ENCODE assay signal across 11 mouse cellular contexts in genomic region chr10:90771471-90772226, GRCm38 (mm10).
A peak's percentile ranks its signal among the peaks of the same experiment; 100 is the strongest.
DNase-seq lines count a peak whose midpoint lies in the region; ATAC-seq and TF ChIP-seq lines count a peak whose summit lies in the region.
"Had no signal": no experiment of that assay in that cellular context is flagged by ENCODE, and none has a peak within 500 bp of the region (broad histone marks: within the 10 kb centered on the region; RNA-seq: fewer than 3 reads in every experiment).

No protein-coding gene starts in this region.

- no peaks in the 10 kb centered on the region for H3K36me3 ChIP-seq in kidney, postnatal 0 days (ENCODE audit: insufficient read depth, low read length)
- H3K36me3 ChIP-seq in hindbrain, embryonic 13.5 days, result no peaks in the 10 kb centered on the region
- no peaks in the 10 kb centered on the region for H3K36me3 ChIP-seq in neural tube, embryonic 13.5 days
- H3K36me3 ChIP-seq: heart, embryonic 15.5 days had no signal

- H3K4me3 ChIP-seq in kidney, postnatal 0 days (replicated peaks; ENCODE audit: low read depth, low read length), result no peak overlapping the region
- H3K4me3 ChIP-seq in hindbrain, embryonic 13.5 days, result no peak overlapping the region
- no peak overlapping the region for H3K4me3 ChIP-seq in neural tube, embryonic 13.5 days
- H3K4me3 ChIP-seq in lung, adult 2 months (replicated peaks; ENCODE audit: extremely low read depth, low read depth, low read length), result no peak overlapping the region
- H3K4me3 ChIP-seq: heart, embryonic 15.5 days had no signal

- no peak for TF ChIP-seq CTCF in kidney, postnatal 0 days (IDR thresholded peaks at IDR 0.05; ENCODE audit: low read depth)
- no peak for TF ChIP-seq CTCF in lung, adult 2 months (IDR thresholded peaks at IDR 0.05; ENCODE audit: insufficient read depth, low read length)

- H3K27me3 ChIP-seq in kidney, postnatal 0 days (ENCODE audit: insufficient read depth, low read length), result no peaks in the 10 kb centered on the region
- H3K27me3 ChIP-seq in hindbrain, embryonic 13.5 days, result no peaks in the 10 kb centered on the region
- no peaks in the 10 kb centered on the region for H3K27me3 ChIP-seq in neural tube, embryonic 13.5 days
- H3K27me3 ChIP-seq: heart, embryonic 15.5 days had no signal

- H3K4me2 ChIP-seq in kidney, postnatal 0 days (ENCODE audit: low read length), result no peak overlapping the region
- H3K4me2 ChIP-seq in hindbrain, embryonic 13.5 days, result peak overlapping the region; percentile 32
- H3K4me2 ChIP-seq in neural tube, embryonic 13.5 days, result peak overlapping the region; percentile 40
- H3K4me2 ChIP-seq: heart, embryonic 15.5 days had no signal

- TF ChIP-seq POLR2A in lung, adult 2 months (IDR thresholded peaks at IDR 0.05; ENCODE audit: borderline replicate concordance, extremely low read depth, low read depth, low read length), result no peak

- 8% methylated on average over 15 of the region's 15 CpGs for WGBS in kidney, postnatal 0 days
- 4% methylated on average over 15 of the region's 15 CpGs for WGBS in hindbrain, embryonic 13.5 days
- 3% methylated on average over 15 of the region's 15 CpGs for WGBS in neural tube, embryonic 13.5 days
- WGBS in lung, adult 2 months, result 10% methylated on average over 15 of the region's 15 CpGs

- H3K9ac ChIP-seq in kidney, postnatal 0 days (ENCODE audit: low read depth, low read length), result no peak overlapping the region
- peak overlapping the region; percentile 21; the same call in 1 of the 2 replicates for H3K9ac ChIP-seq in hindbrain, embryonic 13.5 days
- H3K9ac ChIP-seq in neural tube, embryonic 13.5 days, result peak overlapping the region; percentile 31; the same call in 1 of the 2 replicates
- H3K9ac ChIP-seq: heart, embryonic 15.5 days had no signal

- H3K27ac ChIP-seq in kidney, postnatal 0 days, result no peak overlapping the region
- peak overlapping the region; percentile 66 for H3K27ac ChIP-seq in hindbrain, embryonic 13.5 days
- peak overlapping the region; percentile 29 for H3K27ac ChIP-seq in neural tube, embryonic 13.5 days (replicated peaks)
- H3K27ac ChIP-seq: heart, embryonic 15.5 days had no signal

- no peaks in the 10 kb centered on the region for H3K4me1 ChIP-seq in kidney, postnatal 0 days (replicated peaks; ENCODE audit: insufficient read depth, low read length)
- peaks cover 32% of the 10 kb centered on the region for H3K4me1 ChIP-seq in hindbrain, embryonic 13.5 days (replicated peaks)
- peaks cover 38% of the 10 kb centered on the region for H3K4me1 ChIP-seq in neural tube, embryonic 13.5 days (replicated peaks)
- no peaks in the 10 kb centered on the region for H3K4me1 ChIP-seq in lung, adult 2 months (ENCODE audit: control insufficient read depth, insufficient read depth, low read length)
- H3K4me1 ChIP-seq: heart, embryonic 15.5 days had no signal

- 0 out of 2 replicates have a peak, but pooled peaks have one; percentile 36 for ATAC-seq in kidney, postnatal 0 days (replicated peaks; ENCODE audit: low FRiP score, low read depth)
- peak; percentile 72 for ATAC-seq in hindbrain, embryonic 13.5 days (ENCODE audit: low FRiP score)
- peak; percentile 86 for ATAC-seq in neural tube, embryonic 13.5 days (ENCODE audit: low read depth)

- DNase-seq in kidney, postnatal 0 days (ENCODE audit: low spot score), result peak; percentile 55
- no peak for DNase-seq in kidney, adult 11 months
- peak; percentile 61 for DNase-seq in embryo, embryonic 11 days
- no peak for DNase-seq in lung, adult 2 months
- no peak for DNase-seq in spleen, postnatal 10 days (ENCODE audit: low spot score in 2 of 2)
- DNase-seq in cerebellum, postnatal 14 days, result no peak
- DNase-seq: cerebellum, adult 11 months; thymus, adult 18-20 months had no signal

- H3K9me3 ChIP-seq in kidney, postnatal 0 days (replicated peaks; ENCODE audit: low read length), result no peaks in the 10 kb centered on the region
- no peaks in the 10 kb centered on the region for H3K9me3 ChIP-seq in hindbrain, embryonic 13.5 days
- H3K9me3 ChIP-seq in neural tube, embryonic 13.5 days, result no peaks in the 10 kb centered on the region
- H3K9me3 ChIP-seq: heart, embryonic 15.5 days had no signal

Comparison
In these comparisons a context has a peak if more than half of its experiments do, and no peak if none do; other contexts are left out.
1. DNase-seq: peak in kidney, postnatal 0 days (single experiment) and embryo, embryonic 11 days (single experiment); none in kidney, adult 11 months (single experiment), lung, adult 2 months (single experiment), spleen, postnatal 10 days (0 of 2) and cerebellum, postnatal 14 days (0 of 2).
2. ATAC-seq: peak in every context shown above with its lines; median percentile 86 in neural tube, embryonic 13.5 days; 72 in hindbrain, embryonic 13.5 days; 36 in kidney, postnatal 0 days.